Mouse (Mus musculus): ENCODE data around the gene Rpl22. TPM values are rescaled to one million over a fixed set of nuclear protein-coding genes. Genes with fewer than 3 reads are reported as not detected.

Gene Rpl22
- polyA plus RNA-seq, 1 experiment from 2014 or later, result 178 TPM

- Histone ChIP-seq H3K4me3 (replicated peaks; ENCODE audit: low read length) (no peak overlapping the region), H3K4me1 (replicated peaks; ENCODE audit: control insufficient read depth, insufficient read depth, low read length) (peaks cover 16% of the 10 kb centered on the region), H3K9me3 (ENCODE audit: control insufficient read depth, low read length) (no peaks in the 10 kb centered on the region), H3K9ac (no peak overlapping the region), H3K27ac (no peak overlapping the region), H3K4me2 (replicated peaks) (no peak overlapping the region), H3K36me3 (replicated peaks; ENCODE audit: control insufficient read depth, insufficient read depth) (peaks cover 41% of the 10 kb centered on the region), H3K27me3 (ENCODE audit: control insufficient read depth, insufficient read depth, low read length) (peaks cover 4% of the 10 kb centered on the region; the same call in 1 of the 2 replicates)
- ATAC-seq (ENCODE audit: low FRiP score), result no peak
- no peak for DNase-seq (ENCODE audit: low spot score)
- 78% methylated on average over 7 of the region's 7 CpGs for WGBS
Measured at GRCm38 (mm10) chr4:152355672-152356071, 30.1 kb downstream of the Rpl22 start.

- no peak overlapping the region for H3K4me2 ChIP-seq (replicated peaks)
- H3K9me3 ChIP-seq (ENCODE audit: control insufficient read depth, low read length), result no peaks in the 10 kb centered on the region
- H3K4me1 ChIP-seq (replicated peaks; ENCODE audit: control insufficient read depth, insufficient read depth, low read length), result no peaks in the 10 kb centered on the region; the same call in 1 of the 2 replicates
- no peak overlapping the region for H3K9ac ChIP-seq
- 12% methylated on average over 11 of the region's 11 CpGs for WGBS
- H3K27me3 ChIP-seq (ENCODE audit: control insufficient read depth, insufficient read depth, low read length), result 0 out of 2 replicates have a peak, but pooled peaks cover 4% of the 10 kb centered on the region
- no peak for DNase-seq (ENCODE audit: low spot score)
- ATAC-seq (ENCODE audit: low FRiP score), result no peak
- H3K27ac ChIP-seq, result no peak overlapping the region
- H3K36me3 ChIP-seq (replicated peaks; ENCODE audit: control insufficient read depth, insufficient read depth), result peaks cover 51% of the 10 kb centered on the region
- no peak overlapping the region for H3K4me3 ChIP-seq (replicated peaks; ENCODE audit: low read length)
Measured at GRCm38 (mm10) chr4:152359700-152360099, 34.2 kb downstream of the Rpl22 start.

GRCm38 (mm10) chr4:152360855-152361254 lies 35.3 kb downstream of the Rpl22 start:
- H3K4me3 ChIP-seq (replicated peaks; ENCODE audit: low read length), result no peak overlapping the region
- DNase-seq (ENCODE audit: low spot score) (no peak), ATAC-seq (ENCODE audit: low FRiP score) (no peak)
- peaks cover 6% of the 10 kb centered on the region; the same call in 1 of the 2 replicates for H3K4me1 ChIP-seq (replicated peaks; ENCODE audit: control insufficient read depth, insufficient read depth, low read length)
- peaks cover 43% of the 10 kb centered on the region for H3K36me3 ChIP-seq (replicated peaks; ENCODE audit: control insufficient read depth, insufficient read depth)
- H3K27me3 ChIP-seq (ENCODE audit: control insufficient read depth, insufficient read depth, low read length), result 0 out of 2 replicates have a peak, but pooled peaks cover 4% of the 10 kb centered on the region
- no peak overlapping the region for H3K9ac ChIP-seq
- no peaks in the 10 kb centered on the region for H3K9me3 ChIP-seq (ENCODE audit: control insufficient read depth, low read length)
- H3K27ac ChIP-seq, result no peak overlapping the region
- H3K4me2 ChIP-seq (replicated peaks), result 0 out of 2 replicates have a peak overlapping the region, but pooled peaks have one; percentile 21
- 4% methylated on average over 23 of the region's 24 CpGs for WGBS

GRCm38 (mm10) chr4:152362180-152362579 lies 36.6 kb downstream of the Rpl22 start:
- DNase-seq (ENCODE audit: low spot score), result no peak

GRCm38 (mm10) chr4:152365228-152365627 lies 39.7 kb downstream of the Rpl22 start:
- H3K27me3 ChIP-seq (ENCODE audit: control insufficient read depth, insufficient read depth, low read length), result no peaks in the 10 kb centered on the region
- no peak for DNase-seq (ENCODE audit: low spot score)

More at GRCm38 (mm10) chr4:152362180-152362579, 36.6 kb downstream of the Rpl22 start:
- H3K4me2 ChIP-seq (replicated peaks), result no peak overlapping the region
- peaks cover 6% of the 10 kb centered on the region; the same call in 1 of the 2 replicates for H3K4me1 ChIP-seq (replicated peaks; ENCODE audit: control insufficient read depth, insufficient read depth, low read length)
- 78% methylated on average over 9 of the region's 9 CpGs for WGBS
- H3K36me3 ChIP-seq (replicated peaks; ENCODE audit: control insufficient read depth, insufficient read depth), result peaks cover 44% of the 10 kb centered on the region
- no peak overlapping the region for H3K9ac ChIP-seq
- 0 out of 2 replicates have a peak, but pooled peaks cover 4% of the 10 kb centered on the region for H3K27me3 ChIP-seq (ENCODE audit: control insufficient read depth, insufficient read depth, low read length)
- ATAC-seq (ENCODE audit: low FRiP score), result no peak
- no peak overlapping the region for H3K27ac ChIP-seq
- no peaks in the 10 kb centered on the region for H3K9me3 ChIP-seq (ENCODE audit: control insufficient read depth, low read length)
- H3K4me3 ChIP-seq (replicated peaks; ENCODE audit: low read length), result no peak overlapping the region

GRCm38 (mm10) chr4:152382528-152383252 lies 57.1 kb downstream of the Rpl22 start:
- H3K9ac ChIP-seq, result no peak overlapping the region
- H3K36me3 ChIP-seq (replicated peaks; ENCODE audit: control insufficient read depth, insufficient read depth), result peaks cover 80% of the 10 kb centered on the region
- no peaks in the 10 kb centered on the region for H3K4me1 ChIP-seq (replicated peaks; ENCODE audit: control insufficient read depth, insufficient read depth, low read length)
- H3K4me3 ChIP-seq (replicated peaks; ENCODE audit: low read length), result no peak overlapping the region
- H3K4me2 ChIP-seq (replicated peaks), result no peak overlapping the region
- WGBS, result 86% methylated on average over 17 of the region's 17 CpGs
- no peak for DNase-seq (ENCODE audit: low spot score)
- H3K27me3 ChIP-seq (ENCODE audit: control insufficient read depth, insufficient read depth, low read length), result no peaks in the 10 kb centered on the region
- H3K9me3 ChIP-seq (ENCODE audit: control insufficient read depth, low read length), result no peaks in the 10 kb centered on the region
- H3K27ac ChIP-seq, result no peak overlapping the region
- ATAC-seq (ENCODE audit: low FRiP score), result no peak

More at GRCm38 (mm10) chr4:152365228-152365627, 39.7 kb downstream of the Rpl22 start:
- no peak for ATAC-seq (ENCODE audit: low FRiP score)
- Histone ChIP-seq H3K27ac (peak overlapping the region; percentile 55; the same call in 1 of the 2 replicates), H3K4me2 (replicated peaks) (no peak overlapping the region), H3K36me3 (replicated peaks; ENCODE audit: control insufficient read depth, insufficient read depth) (peaks cover 55% of the 10 kb centered on the region), H3K9me3 (ENCODE audit: control insufficient read depth, low read length) (no peaks in the 10 kb centered on the region), H3K9ac (no peak overlapping the region), H3K4me1 (replicated peaks; ENCODE audit: control insufficient read depth, insufficient read depth, low read length) (peaks cover 6% of the 10 kb centered on the region; the same call in 1 of the 2 replicates), H3K4me3 (replicated peaks; ENCODE audit: low read length) (no peak overlapping the region)
- 26% methylated on average over 7 of the region's 7 CpGs for WGBS

Other genes starting within 250 kb of the Rpl22 start
- gene Tnfrsf25, start 209.8 kb upstream of the Rpl22 start, polyA plus RNA-seq (2014; fragmentation: Nextera tagmentation; extraction: Ambion mirVana), result 0.94 and 0.95 TPM in 2 replicates
- gene Espn, start 173.4 kb upstream of the Rpl22 start, polyA plus RNA-seq (2014; fragmentation: Nextera tagmentation; extraction: Ambion mirVana), result 0.25 and 0.40 TPM in 2 replicates
- gene Hes2, start 166.9 kb upstream of the Rpl22 start, polyA plus RNA-seq (2014; fragmentation: Nextera tagmentation; extraction: Ambion mirVana), result not detected in 2 replicates
- 352 and 396 TPM in 2 replicates for gene Acot7, start 147.6 kb upstream of the Rpl22 start, polyA plus RNA-seq (2014; fragmentation: Nextera tagmentation; extraction: Ambion mirVana)
- gene Gpr153, start 51.5 kb upstream of the Rpl22 start, polyA plus RNA-seq (2014; fragmentation: Nextera tagmentation; extraction: Ambion mirVana), result 23.1 and 27.8 TPM in 2 replicates
- 0.24 and 1.2 TPM in 2 replicates for gene Hes3, start 34.1 kb upstream of the Rpl22 start, polyA plus RNA-seq (2014; fragmentation: Nextera tagmentation; extraction: Ambion mirVana)
- 20.6 and 22.8 TPM in 2 replicates for gene Icmt, start 28.5 kb upstream of the Rpl22 start, polyA plus RNA-seq (2014; fragmentation: Nextera tagmentation; extraction: Ambion mirVana)
- gene Rnf207, start 6.7 kb upstream of the Rpl22 start, polyA plus RNA-seq (2014; fragmentation: Nextera tagmentation; extraction: Ambion mirVana), result 5.6 and 6.9 TPM in 2 replicates
- gene Chd5, start 12.9 kb downstream of the Rpl22 start, polyA plus RNA-seq (2014; fragmentation: Nextera tagmentation; extraction: Ambion mirVana), result 41.9 and 46.7 TPM in 2 replicates
- 6.2 and 6.6 TPM in 2 replicates for gene Nphp4, start 151.0 kb downstream of the Rpl22 start, polyA plus RNA-seq (2014; fragmentation: Nextera tagmentation; extraction: Ambion mirVana)
- 19.6 and 23.7 TPM in 2 replicates for gene Kcnab2, start 152.1 kb downstream of the Rpl22 start, polyA plus RNA-seq (2014; fragmentation: Nextera tagmentation; extraction: Ambion mirVana)

Measured in hindbrain, embryonic 14.5 days (tissue).